Mouse (Mus musculus) ES-E14 (cell line): ENCODE results near the gene Zfp385b. TPM values are rescaled to one million over a fixed set of nuclear protein-coding genes. Genes with fewer than 3 reads are reported as not detected.

Experiments
- DNase-seq: peaks from one replicate; pipeline ENCODE4 v3.0.0-alpha.2; 2013; ENCODE audit warnings: low read depth, low spot score
- H3K27ac ChIP-seq: 2 replicates; pipeline ENCODE4 v1.5.1; 2012; ENCODE audit warnings: low read depth, mild to moderate bottlenecking, low read length, moderate library complexity, mixed read lengths; ENCODE audit not compliant: poor library complexity, insufficient read depth, severe bottlenecking
- H3K36me3 ChIP-seq: 2 replicates; pipeline ENCODE4 v1.6.1; 2012; ENCODE audit warnings: mild to moderate bottlenecking, low read length, moderate library complexity, mixed read lengths; ENCODE audit not compliant: control insufficient read depth, poor library complexity, insufficient read depth, severe bottlenecking
- H3K4me1 ChIP-seq, 2 experiments: fragments of 150-350 bp in 1 of 2; sonication (generic) in 1 of 2; 2 replicates each; pipeline ENCODE4 v1.6.1; 2012; ENCODE audit warnings: low read length in 2 of 2, mild to moderate bottlenecking in 1 of 2, mixed read lengths in 1 of 2; ENCODE audit not compliant: control insufficient read depth in 2 of 2, insufficient read depth in 2 of 2, poor library complexity in 1 of 2
- H3K4me3 ChIP-seq, 2 experiments: fragments of 150-350 bp in 1 of 2; sonication (generic) in 1 of 2; 2 replicates each; pipeline ENCODE4 v1.5.1; 2012; ENCODE audit warnings: low read length in 2 of 2, low read depth in 1 of 2, mild to moderate bottlenecking in 1 of 2, mixed read lengths in 1 of 2; ENCODE audit not compliant: insufficient read depth in 1 of 2, poor library complexity in 1 of 2, severe bottlenecking in 1 of 2
- H3K9ac ChIP-seq: 2 replicates; pipeline ENCODE4 v1.6.1; 2012; ENCODE audit warnings: low read depth, mild to moderate bottlenecking, low read length, mixed read lengths; ENCODE audit not compliant: poor library complexity, insufficient read depth, severe bottlenecking
- H3K9me3 ChIP-seq: fragments of 150-350 bp; sonication (generic); 2 replicates; pipeline ENCODE4 v1.6.1; 2012; ENCODE audit warnings: low read depth, mild to moderate bottlenecking, low read length; ENCODE audit not compliant: control insufficient read depth, insufficient read depth
- CHD2 ChIP-seq: IDR thresholded peaks from 2 replicates; pipeline ENCODE4 v1.6.1; 2014; ENCODE audit warnings: mild to moderate bottlenecking, low read depth, low read length, inconsistent platforms
- HCFC1 ChIP-seq: IDR thresholded peaks from 2 replicates; pipeline ENCODE4 v1.6.1; 2012; ENCODE audit warnings: low read length, inconsistent platforms, borderline replicate concordance; ENCODE audit not compliant: insufficient read depth
- MAFK ChIP-seq: IDR thresholded peaks from 2 replicates; pipeline ENCODE4 v1.6.1; 2014; ENCODE audit warnings: mild to moderate bottlenecking, low read depth, low read length, inconsistent platforms; ENCODE audit not compliant: insufficient read depth
- ZC3H11A ChIP-seq: IDR thresholded peaks from 2 replicates; pipeline ENCODE4 v1.6.1; 2012; ENCODE audit warnings: low read depth, mild to moderate bottlenecking, inconsistent platforms, low read length, borderline replicate concordance
- ZNF384 ChIP-seq: IDR thresholded peaks from 2 replicates; pipeline ENCODE4 v1.6.1; 2012; ENCODE audit warnings: low read depth, low read length, inconsistent platforms
- in situ Hi-C, 2 experiments: fragments of 600-800 bp; cut with MboI; formaldehyde crosslinking; loops; one replicate each; pipeline ENCODE4 v1.15.1; 2025; ENCODE audit warnings: low sequenced_read_pairs in 2 of 2, inconsistent platforms in 1 of 2; ENCODE audit not compliant: unreplicated experiment in 2 of 2
- total RNA-seq: library from RNA; depleted of rRNA; stranded (reverse); fragments of 300-350 nt; gene quantifications from 2 replicates; pipeline ENCODE4 v1.2.3, GENCODE M21; 2012; rRNA removed

Zfp385b gene
- 0.09 and 0.32 TPM in 2 replicates for total RNA-seq

DNA sequence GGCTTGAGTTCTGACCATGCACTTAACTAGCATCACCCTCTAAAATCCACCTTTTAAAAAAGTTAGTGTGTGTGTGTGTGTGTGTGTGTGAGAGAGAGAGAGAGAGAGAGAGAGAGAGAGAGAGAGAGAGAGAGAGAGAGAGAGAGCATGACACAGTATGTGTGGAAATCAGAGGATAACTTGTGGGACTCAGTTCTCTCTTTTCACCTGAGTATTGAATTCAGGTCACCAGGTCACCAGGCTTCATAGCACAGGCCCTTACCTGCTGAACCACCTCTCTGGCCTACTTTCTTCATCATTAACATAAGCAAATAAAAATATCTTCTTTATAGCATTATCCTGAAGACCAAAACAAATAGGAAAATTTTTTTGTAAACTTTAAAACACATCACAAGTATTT lies at the start of gene Zfp385b:
TSS of gene Zfp385b (minus strand) at position 101 of the 400 bp plus-strand sequence.
- Histone ChIP-seq H3K36me3 (no peaks in the 10 kb centered on the region), H3K4me1 (no peaks in the 10 kb centered on the region), H3K9me3 (no peaks in the 10 kb centered on the region), H3K9ac (no peak within 1 kb of the TSS), H3K27ac (no peak within 1 kb of the TSS), H3K4me3 (no peak within 1 kb of the TSS)
- in situ Hi-C loops = no loop called here
- TF ChIP-seq HCFC1 (no peak), ZNF384 (no peak), MAFK (no peak), CHD2 (no peak), ZC3H11A (no peak)
- DNase-seq = no peak

GRCm38 (mm10) chr2:77863934-77864333 lies 44.5 kb upstream of the Zfp385b start:
- Histone ChIP-seq H3K27ac (no peak overlapping the region), H3K4me1 (no peaks in the 10 kb centered on the region), H3K9me3 (no peaks in the 10 kb centered on the region), H3K4me3 (no peak overlapping the region), H3K36me3 (no peaks in the 10 kb centered on the region), H3K9ac (no peak overlapping the region)
- DNase-seq = no peak
- TF ChIP-seq CHD2 (no peak), MAFK (no peak), HCFC1 (no peak), ZNF384 (no peak), ZC3H11A (no peak)
- in situ Hi-C loops = no loop called here

DNA sequence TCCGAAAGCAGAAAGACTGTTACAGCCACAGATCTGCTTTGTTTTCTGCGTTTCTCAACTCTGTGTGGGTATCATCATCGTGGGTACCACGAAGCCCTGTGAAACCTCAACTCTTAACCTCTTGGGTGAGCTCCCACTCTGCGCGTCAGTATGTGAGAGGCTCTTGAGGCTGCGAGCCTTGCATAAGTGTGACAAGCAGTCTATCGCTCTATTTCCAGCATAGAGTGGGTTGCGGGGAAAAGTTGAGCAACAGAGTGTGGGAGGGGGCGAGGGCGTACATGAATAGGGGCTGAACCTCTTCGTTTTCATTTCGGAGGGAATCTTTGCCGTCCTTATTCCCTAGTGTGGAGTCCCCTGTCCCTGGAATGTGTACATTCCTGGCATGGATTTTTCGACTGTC lies 44.1 kb upstream of the Zfp385b start:
- H3K9ac ChIP-seq = no peak overlapping the region
- no peaks in the 10 kb centered on the region for H3K36me3 ChIP-seq
- no peak overlapping the region for H3K4me3 ChIP-seq
- no peaks in the 10 kb centered on the region for H3K4me1 ChIP-seq
- no peaks in the 10 kb centered on the region for H3K9me3 ChIP-seq
- TF ChIP-seq ZC3H11A (no peak), CHD2 (no peak), ZNF384 (no peak), MAFK (no peak)
- no peak overlapping the region for H3K27ac ChIP-seq
- no peak for DNase-seq
- in situ Hi-C loops = no loop called here

DNA sequence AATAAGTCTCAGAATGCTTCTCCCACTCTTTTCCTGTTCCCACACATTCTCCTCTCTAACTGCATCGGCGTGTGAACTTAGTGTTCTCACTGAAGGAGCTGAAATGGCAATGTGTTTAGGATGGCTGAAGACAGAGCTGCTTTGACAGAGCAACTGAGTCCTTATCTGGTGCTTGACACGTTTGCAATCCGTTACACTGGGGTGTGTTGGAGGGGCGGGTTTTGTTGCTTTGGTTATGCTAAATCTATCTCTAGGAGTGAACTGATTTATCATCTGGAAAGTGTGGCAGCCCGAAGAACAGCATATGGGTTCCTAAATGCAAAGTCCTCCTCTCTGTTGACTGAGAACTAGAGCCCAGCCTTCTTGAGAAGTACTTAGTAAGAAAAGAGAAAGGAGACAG lies 22.0 kb upstream of the Zfp385b start:
- H3K4me3 ChIP-seq = no peak overlapping the region
- no peak overlapping the region for H3K9ac ChIP-seq
- no peaks in the 10 kb centered on the region for H3K4me1 ChIP-seq
- in situ Hi-C loops = no loop called here
- no peak overlapping the region for H3K27ac ChIP-seq
- H3K9me3 ChIP-seq = no peaks in the 10 kb centered on the region
- no peaks in the 10 kb centered on the region for H3K36me3 ChIP-seq
- no peak for TF ChIP-seq ZC3H11A
- no peak for TF ChIP-seq HCFC1
- no peak for TF ChIP-seq CHD2
- no peak for TF ChIP-seq ZNF384
- TF ChIP-seq MAFK = no peak
- DNase-seq = no peak

- DNase-seq = peak; percentile 8
- TF ChIP-seq ZC3H11A = no peak
- H3K4me3 ChIP-seq = no peak overlapping the region
- no peak overlapping the region for H3K9ac ChIP-seq
- no peaks in the 10 kb centered on the region for H3K36me3 ChIP-seq
- H3K27ac ChIP-seq = no peak overlapping the region
- in situ Hi-C loops = no loop called here
- H3K4me1 ChIP-seq = no peaks in the 10 kb centered on the region
- H3K9me3 ChIP-seq = no peaks in the 10 kb centered on the region
Measured at GRCm38 (mm10) chr2:77839587-77839986, 20.1 kb upstream of the Zfp385b start.
